Mouse (Mus musculus) CH12.LX (cell line): ENCODE results near the gene Ccnd3. TPM values are rescaled to one million over a fixed set of nuclear protein-coding genes. Genes with fewer than 3 reads are reported as not detected.

Source experiments
- DNase-seq: peaks from one replicate; pipeline ENCODE4 v3.0.0-alpha.2; 2013; ENCODE audit errors: extremely low read depth
- H3K27ac ChIP-seq: 2 replicates; pipeline ENCODE4 v1.5.1; 2012; ENCODE audit warnings: low read depth, mild to moderate bottlenecking, control low read depth, moderate library complexity; ENCODE audit not compliant: insufficient read depth
- H3K27me3 ChIP-seq: replicated peaks from 2 replicates; pipeline ENCODE3; 2012; ENCODE audit warnings: inconsistent platforms
- H3K36me3 ChIP-seq, 2 experiments: replicated peaks in 1 of 2; 2 replicates each; pipeline versions ENCODE3 to v1.6.1; 2012; ENCODE audit warnings: inconsistent platforms in 1 of 2, low read length in 1 of 2, mild to moderate bottlenecking in 1 of 2, mixed read lengths in 1 of 2, moderate library complexity in 1 of 2; ENCODE audit not compliant: control insufficient read depth in 1 of 2, insufficient read depth in 1 of 2
- H3K4me1 ChIP-seq, 2 experiments: 2 replicates each; pipeline ENCODE4 v1.6.1; 2012; ENCODE audit warnings: inconsistent platforms in 1 of 2, moderate library complexity in 1 of 2; ENCODE audit not compliant: insufficient read depth in 2 of 2, control insufficient read depth in 1 of 2
- H3K4me2 ChIP-seq: 2 replicates; pipeline ENCODE4 v1.6.1; 2012; ENCODE audit warnings: low read depth, mild to moderate bottlenecking, control low read depth; ENCODE audit not compliant: poor library complexity, insufficient read depth, severe bottlenecking
- H3K4me3 ChIP-seq, 3 experiments: fragments of 150-350 bp in 1 of 3; sonication (generic) in 1 of 3; replicated peaks in 1 of 3; 2 replicates each; pipeline versions ENCODE3 to v1.5.1; 2011 to 2012; ENCODE audit warnings: low read depth in 2 of 3, low read length in 2 of 3, mild to moderate bottlenecking in 2 of 3, moderate library complexity in 2 of 3, control low read depth in 1 of 3, improper control_type of control experiment in 1 of 3, inconsistent platforms in 1 of 3, mixed read lengths in 1 of 3; ENCODE audit not compliant: poor library complexity in 1 of 3
- H3K79me2 ChIP-seq: replicated peaks from 2 replicates; pipeline ENCODE4 v1.6.1; 2012; ENCODE audit warnings: mild to moderate bottlenecking, moderate library complexity; ENCODE audit not compliant: control insufficient read depth, poor library complexity, insufficient read depth, severe bottlenecking; ENCODE audit errors: extremely low read depth
- H3K9ac ChIP-seq: 2 replicates; pipeline ENCODE4 v1.6.1; 2012; ENCODE audit warnings: low read depth, mild to moderate bottlenecking, control low read depth, moderate library complexity; ENCODE audit not compliant: insufficient read depth
- H3K9me3 ChIP-seq: replicated peaks from 2 replicates; pipeline ENCODE3; 2012; ENCODE audit warnings: low read length, inconsistent platforms, mixed read lengths
- E2F4 ChIP-seq: IDR thresholded peaks from 2 replicates; pipeline ENCODE4 v1.6.1; 2011; ENCODE audit warnings: low read depth, low read length, improper control_type of control experiment; ENCODE audit not compliant: insufficient replicate concordance
- GABPA ChIP-seq: IDR thresholded peaks from 2 replicates; pipeline ENCODE4 v1.6.1; 2012; ENCODE audit warnings: low read depth, low read length, improper control_type of control experiment, inconsistent platforms; ENCODE audit not compliant: insufficient replicate concordance
- JUN ChIP-seq: IDR thresholded peaks from 2 replicates; pipeline ENCODE4 v1.6.1; 2011; ENCODE audit warnings: low read depth, mild to moderate bottlenecking, low read length, improper control_type of control experiment, moderate library complexity; ENCODE audit not compliant: insufficient read depth
- KAT2A ChIP-seq: IDR thresholded peaks from 2 replicates; pipeline ENCODE4 v1.6.1; 2012; ENCODE audit warnings: low read length, improper control_type of control experiment, inconsistent platforms; ENCODE audit not compliant: insufficient replicate concordance
- POLR2AphosphoS2 ChIP-seq: IDR thresholded peaks from 2 replicates; pipeline ENCODE4 v1.6.1; 2011; ENCODE audit warnings: low read depth, low read length, improper control_type of control experiment
- SMC3 ChIP-seq: IDR thresholded peaks from 2 replicates; pipeline ENCODE4 v1.6.1; 2011; ENCODE audit warnings: low read depth, low read length, improper control_type of control experiment
- dilution Hi-C: fragments of 300-500 bp; cut with MboI; formaldehyde crosslinking; loops from 2 replicates; pipeline ENCODE4 v1.14.3; 2020; ENCODE audit warnings: low sequenced_read_pairs; ENCODE audit not compliant: extremely low pct_unique_long_range_greater_than_20kb, extremely low pct_ligation_motif_present
- in situ Hi-C: fragments of 300-500 bp; cut with MboI; formaldehyde crosslinking; loops from 3 replicates; pipeline ENCODE4 v1.14.3; 2019; ENCODE audit warnings: low sequenced_read_pairs, low pct_ligation_motif_present, low pct_unique_long_range_greater_than_20kb, mixed read lengths
- polyA plus RNA-seq: library from polyadenylated mRNA; unstranded; fragments of >175 nt; gene quantifications from 2 replicates; pipeline ENCODE4 v1.2.1, GENCODE M21; 2012; ENCODE audit warnings: low read depth; ENCODE audit not compliant: insufficient read length
- total RNA-seq, 2 experiments: library from RNA; depleted of rRNA; stranded (reverse); fragments of 300-350 nt in 1 of 2; fragments of >200 nt in 1 of 2; gene quantifications; 2 replicates each; pipeline ENCODE4 v1.2.3; 2012 to 2014

The Ccnd3 gene
- total and polyA plus RNA-seq, 3 experiments, result 30.6 to 121 (median 48.7) TPM

- TF ChIP-seq POLR2AphosphoS2 (no peak), GABPA (no peak), KAT2A (no peak), JUN (no peak), SMC3 (peak; percentile 72)
Observed at GRCm38 (mm10) chr17:47646683-47647082, 141.8 kb downstream of the Ccnd3 start (continued).

DNA sequence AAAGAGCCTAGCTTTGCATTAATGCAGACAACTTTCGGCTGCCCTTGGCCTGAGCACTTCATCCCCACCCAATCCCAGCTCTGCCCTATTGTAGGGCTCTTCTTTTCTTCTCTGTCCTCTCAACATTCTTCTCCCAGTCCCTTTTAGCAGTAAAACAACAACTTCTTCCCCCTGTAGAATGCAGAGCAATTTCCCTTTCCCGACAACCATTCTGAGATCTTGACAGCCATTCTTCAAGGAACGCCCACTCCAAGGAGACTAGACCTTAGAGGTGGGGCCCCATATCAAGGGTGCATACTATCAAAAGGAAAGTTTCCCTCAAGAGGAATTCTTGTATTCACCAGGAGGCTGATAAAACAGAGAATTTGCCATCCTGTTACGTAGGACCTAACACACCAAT lies 144.1 kb downstream of the Ccnd3 start:
- H3K4me1 ChIP-seq, result no peaks in the 10 kb centered on the region
- H3K27me3 ChIP-seq, result no peaks in the 10 kb centered on the region
- H3K9me3 ChIP-seq, result no peaks in the 10 kb centered on the region
- dilution Hi-C loops (no loop called here), in situ Hi-C loops (no loop called here)
- TF ChIP-seq E2F4, result no peak
- H3K36me3 ChIP-seq, result peaks cover 0 to 4% of the 10 kb centered on the region in 2 experiments
- H3K4me3 ChIP-seq, result no peak overlapping the region
- no peak overlapping the region for H3K9ac ChIP-seq
- H3K4me2 ChIP-seq, result no peak overlapping the region
- H3K79me2 ChIP-seq, result no peaks in the 10 kb centered on the region
- H3K27ac ChIP-seq, result no peak overlapping the region
- no peak for DNase-seq

Other genes starting within 250 kb of the Ccnd3 start
- gene Mrps10, start 136.2 kb upstream of the Ccnd3 start, total RNA-seq (2012; rRNA removed), result 86.8 and 90.3 TPM in 2 replicates
- 57.7 and 58.6 TPM in 2 replicates for gene Mrps10, start 136.2 kb upstream of the Ccnd3 start, total RNA-seq (2014; rRNA removed)
- gene Mrps10, start 136.2 kb upstream of the Ccnd3 start, polyA plus RNA-seq, result 114 and 124 TPM in 2 replicates
- 0.59 and 0.92 TPM in 2 replicates for gene Guca1b, start 119.7 kb upstream of the Ccnd3 start, total RNA-seq (2012; rRNA removed)
- gene Guca1b, start 119.7 kb upstream of the Ccnd3 start, total RNA-seq (2014; rRNA removed), result 0.46 and 0.62 TPM in 2 replicates
- 1.6 and 1.7 TPM in 2 replicates for gene Guca1b, start 119.7 kb upstream of the Ccnd3 start, polyA plus RNA-seq
- 1.8 and 5.2 TPM in 2 replicates for gene Guca1a, start 104.5 kb upstream of the Ccnd3 start, total RNA-seq (2012; rRNA removed)
- 2.4 and 3.2 TPM in 2 replicates for gene Guca1a, start 104.5 kb upstream of the Ccnd3 start, total RNA-seq (2014; rRNA removed)
- 2.1 TPM in 2 replicates for gene Guca1a, start 104.5 kb upstream of the Ccnd3 start, polyA plus RNA-seq
- gene AI661453, start 68.4 kb upstream of the Ccnd3 start, total RNA-seq (2012; rRNA removed), result not detected in 2 replicates
- gene AI661453, start 68.4 kb upstream of the Ccnd3 start, total RNA-seq (2014; rRNA removed), result not detected in 2 replicates
- gene AI661453, start 68.4 kb upstream of the Ccnd3 start, polyA plus RNA-seq, result not detected in 2 replicates
- 0.25 TPM in 1 of 2 replicates, not detected in the other for gene 1700001C19Rik, start 67.7 kb upstream of the Ccnd3 start, total RNA-seq (2012; rRNA removed)
- not detected in 2 replicates for gene 1700001C19Rik, start 67.7 kb upstream of the Ccnd3 start, total RNA-seq (2014; rRNA removed)
- not detected in 2 replicates for gene 1700001C19Rik, start 67.7 kb upstream of the Ccnd3 start, polyA plus RNA-seq
- gene Taf8, start 2.8 kb upstream of the Ccnd3 start, total RNA-seq (2012; rRNA removed), result 15.4 and 16.9 TPM in 2 replicates
- gene Taf8, start 2.8 kb upstream of the Ccnd3 start, total RNA-seq (2014; rRNA removed), result 13.8 and 18.0 TPM in 2 replicates
- gene Taf8, start 2.8 kb upstream of the Ccnd3 start, polyA plus RNA-seq, result 16.5 and 17.0 TPM in 2 replicates
- gene Bysl, start 106.4 kb downstream of the Ccnd3 start, total RNA-seq (2012; rRNA removed), result 28.0 and 40.1 TPM in 2 replicates
- 24.0 and 24.4 TPM in 2 replicates for gene Bysl, start 106.4 kb downstream of the Ccnd3 start, total RNA-seq (2014; rRNA removed)
- 57.4 and 60.5 TPM in 2 replicates for gene Bysl, start 106.4 kb downstream of the Ccnd3 start, polyA plus RNA-seq
- 30.5 and 31.0 TPM in 2 replicates for gene Med20, start 106.5 kb downstream of the Ccnd3 start, total RNA-seq (2012; rRNA removed)
- 42.5 and 43.5 TPM in 2 replicates for gene Med20, start 106.5 kb downstream of the Ccnd3 start, total RNA-seq (2014; rRNA removed)
- gene Med20, start 106.5 kb downstream of the Ccnd3 start, polyA plus RNA-seq, result 31.1 and 31.2 TPM in 2 replicates
- gene Gm20517, start 106.5 kb downstream of the Ccnd3 start, total RNA-seq (2012; rRNA removed), result 1.7 and 1.8 TPM in 2 replicates
- 1.8 and 2.5 TPM in 2 replicates for gene Gm20517, start 106.5 kb downstream of the Ccnd3 start, total RNA-seq (2014; rRNA removed)
- 1.1 and 2.6 TPM in 2 replicates for gene Gm20517, start 106.5 kb downstream of the Ccnd3 start, polyA plus RNA-seq
- 2.6 and 3.4 TPM in 2 replicates for gene Usp49, start 125.6 kb downstream of the Ccnd3 start, total RNA-seq (2012; rRNA removed)
- 2.6 and 2.7 TPM in 2 replicates for gene Usp49, start 125.6 kb downstream of the Ccnd3 start, total RNA-seq (2014; rRNA removed)
- gene Usp49, start 125.6 kb downstream of the Ccnd3 start, polyA plus RNA-seq, result 3.7 and 4.3 TPM in 2 replicates
- gene Tomm6, start 183.3 kb downstream of the Ccnd3 start, total RNA-seq (2012; rRNA removed), result 46.1 and 46.3 TPM in 2 replicates
- 18.1 and 26.4 TPM in 2 replicates for gene Tomm6, start 183.3 kb downstream of the Ccnd3 start, total RNA-seq (2014; rRNA removed)
- 349 and 424 TPM in 2 replicates for gene Tomm6, start 183.3 kb downstream of the Ccnd3 start, polyA plus RNA-seq
- 1.6 and 2.9 TPM in 2 replicates for gene Frs3, start 184.0 kb downstream of the Ccnd3 start, total RNA-seq (2012; rRNA removed)
- 0.19 and 0.54 TPM in 2 replicates for gene Frs3, start 184.0 kb downstream of the Ccnd3 start, total RNA-seq (2014; rRNA removed)
- 0.67 and 0.76 TPM in 2 replicates for gene Frs3, start 184.0 kb downstream of the Ccnd3 start, polyA plus RNA-seq
- 0.25 and 0.59 TPM in 2 replicates for gene Gm21981, start 189.4 kb downstream of the Ccnd3 start, total RNA-seq (2012; rRNA removed)
- 0.11 and 0.12 TPM in 2 replicates for gene Gm21981, start 189.4 kb downstream of the Ccnd3 start, total RNA-seq (2014; rRNA removed)
- 0.15 TPM in 1 of 2 replicates, not detected in the other for gene Gm21981, start 189.4 kb downstream of the Ccnd3 start, polyA plus RNA-seq
- 0.21 and 0.30 TPM in 2 replicates for gene Prickle4, start 189.7 kb downstream of the Ccnd3 start, total RNA-seq (2012; rRNA removed)
- gene Prickle4, start 189.7 kb downstream of the Ccnd3 start, total RNA-seq (2014; rRNA removed), result not detected in 2 replicates
- gene Prickle4, start 189.7 kb downstream of the Ccnd3 start, polyA plus RNA-seq, result 0.29 and 0.55 TPM in 2 replicates
- not detected in 2 replicates for gene Pgc, start 221.8 kb downstream of the Ccnd3 start, total RNA-seq (2012; rRNA removed)
- not detected in 2 replicates for gene Pgc, start 221.8 kb downstream of the Ccnd3 start, total RNA-seq (2014; rRNA removed)
- gene Pgc, start 221.8 kb downstream of the Ccnd3 start, polyA plus RNA-seq, result not detected in 2 replicates
- 49.3 and 57.3 TPM in 2 replicates for gene Tfeb, start 232.0 kb downstream of the Ccnd3 start, total RNA-seq (2012; rRNA removed)
- 26.9 and 29.1 TPM in 2 replicates for gene Tfeb, start 232.0 kb downstream of the Ccnd3 start, total RNA-seq (2014; rRNA removed)
- 39.9 and 41.3 TPM in 2 replicates for gene Tfeb, start 232.0 kb downstream of the Ccnd3 start, polyA plus RNA-seq